Mouse (Mus musculus) E14TG2a.4 (cell line): ENCODE measurements at regions not wholly inside any gene's neighbourhood (a gene's known extent, or its start where the extent isn't known, plus 50 kb on each side); places are given as distances from the start of the nearest gene placed in this dataset.

Experiments used
- H3K27me3 ChIP-seq: 2 replicates; pipeline ENCODE4 v1.6.1; 2014; ENCODE audit warnings: low read length, control low read depth; ENCODE audit not compliant: insufficient read depth
- H3K36me3 ChIP-seq: 2 replicates; pipeline ENCODE4 v1.6.1; 2014; ENCODE audit warnings: low read length, control low read depth; ENCODE audit not compliant: insufficient read depth
- H3K4me1 ChIP-seq: replicated peaks from 2 replicates; pipeline ENCODE4 v1.6.1; 2014; ENCODE audit warnings: low read depth, low read length, control low read depth
- H3K4me3 ChIP-seq: replicated peaks from 2 replicates; pipeline ENCODE4 v1.5.1; 2014; ENCODE audit warnings: mild to moderate bottlenecking, low read length
- H3K9me3 ChIP-seq: 2 replicates; pipeline ENCODE4 v1.6.1; 2014; ENCODE audit warnings: low read length, control low read depth
- CTCF ChIP-seq: conservative IDR thresholded peaks from 2 replicates; pipeline ENCODE4 v1.5.1; 2014; ENCODE audit warnings: low read length
- NANOG ChIP-seq: IDR thresholded peaks from 2 replicates; pipeline ENCODE4 v1.6.1; 2014; ENCODE audit warnings: borderline replicate concordance, low read length, mixed read lengths
- POU5F1 ChIP-seq: IDR thresholded peaks from 2 replicates; pipeline ENCODE4 v1.6.1; 2014; ENCODE audit warnings: low read length, borderline replicate concordance

- Histone ChIP-seq H3K4me1 (no peaks in the 10 kb centered on the region), H3K36me3 (no peaks in the 10 kb centered on the region), H3K4me3 (no peak overlapping the region), H3K9me3 (no peaks in the 10 kb centered on the region), H3K27me3 (no peaks in the 10 kb centered on the region)
- no peak for TF ChIP-seq CTCF
- no peak for TF ChIP-seq NANOG
- TF ChIP-seq POU5F1: no peak
Observed at GRCm38 (mm10) chr14:49838410-49838809, 55.2 kb upstream of the Armh4 start.

- H3K4me1 ChIP-seq: no peaks in the 10 kb centered on the region
- H3K27me3 ChIP-seq: no peaks in the 10 kb centered on the region
- no peaks in the 10 kb centered on the region for H3K36me3 ChIP-seq
- TF ChIP-seq CTCF (peak; percentile 34), NANOG (no peak), POU5F1 (no peak)
- H3K4me3 ChIP-seq: no peak overlapping the region
- H3K9me3 ChIP-seq: no peaks in the 10 kb centered on the region
Observed at GRCm38 (mm10) chr14:49834695-49835094, 51.5 kb upstream of the Armh4 start.
